Mouse (Mus musculus) ES-Bruce4 (cell line): Measurements from ENCODE around the gene Grin3b.

ENCODE experiments used
- CTCF ChIP-seq: IDR thresholded peaks from one replicate; pipeline ENCODE4 v1.8.1; 2011; ENCODE audit warnings: low read depth, low read length
- POLR2A ChIP-seq: IDR thresholded peaks from one replicate; pipeline ENCODE4 v1.8.1; 2011; ENCODE audit warnings: low read length; ENCODE audit not compliant: insufficient read depth

DNA sequence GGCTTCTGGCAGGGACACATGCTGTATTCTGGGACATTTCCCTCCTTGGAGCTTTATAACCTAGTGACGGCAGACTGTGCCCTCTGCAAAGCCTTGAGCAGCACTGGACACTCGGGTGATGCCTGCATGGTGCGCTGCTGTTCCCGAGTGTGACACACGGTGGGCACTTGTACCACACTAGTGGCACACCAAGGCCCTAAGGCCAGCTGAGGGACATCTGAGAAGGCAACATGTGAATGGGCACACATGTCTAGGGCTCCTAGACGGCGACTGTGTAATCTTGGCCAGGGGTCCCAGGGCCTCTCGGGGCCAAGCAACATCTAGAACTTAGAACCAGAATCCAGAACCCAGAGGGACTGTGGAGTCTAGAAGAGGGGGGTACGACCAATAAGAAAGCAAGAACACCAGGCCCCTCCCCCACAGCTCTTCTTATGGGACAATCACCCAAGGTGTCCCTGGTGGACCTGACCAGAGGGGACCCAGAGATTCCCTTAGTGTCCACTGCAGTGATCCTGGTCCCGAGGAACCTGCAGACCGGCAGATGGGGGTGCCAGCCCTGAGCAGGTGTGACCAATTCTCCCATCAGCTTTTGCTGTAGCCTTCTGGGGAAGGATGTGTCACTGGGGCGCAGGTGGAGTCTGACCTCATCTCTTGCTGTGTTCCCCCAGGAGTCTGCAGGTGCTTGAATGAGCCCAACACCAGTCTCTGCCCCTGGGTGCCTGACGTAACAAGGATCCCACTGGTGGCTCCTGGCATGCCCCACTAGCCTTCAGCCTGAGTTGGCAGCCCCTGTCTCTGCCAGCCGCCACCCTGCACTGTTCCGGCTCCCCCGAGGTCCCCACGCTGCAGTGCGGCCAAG is 40.3 kb upstream of the Grin3b start:
- TF ChIP-seq CTCF (no peak), POLR2A (no peak)
